Mouse (Mus musculus): ENCODE results near the gene Dpp6. TPM values are rescaled to one million over a fixed set of nuclear protein-coding genes. Genes with fewer than 3 reads are reported as not detected.

The Dpp6 gene
- total RNA-seq, 2 experiments from 2014 or later, result 252 to 268 TPM

DNA sequence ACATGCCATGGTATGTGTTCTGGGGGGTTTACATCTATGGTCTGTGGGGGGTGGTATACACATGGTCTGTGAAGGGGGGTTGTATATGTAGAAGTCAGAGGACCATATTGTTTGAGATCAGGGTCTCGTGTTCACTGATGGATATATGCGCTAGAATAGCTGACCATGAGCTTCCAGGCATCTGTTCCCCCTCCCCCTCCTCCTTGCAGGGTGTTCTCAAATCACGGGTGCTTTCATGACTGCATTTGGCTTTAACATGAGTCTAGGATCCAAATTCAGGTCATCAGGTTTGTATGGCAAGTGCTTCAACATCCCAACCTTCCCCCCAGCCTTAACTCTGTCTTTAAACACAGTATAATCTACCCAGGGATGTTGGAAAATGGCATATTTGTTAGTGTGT lies 448.3 kb downstream of the Dpp6 start:
- no peak for DNase-seq (ENCODE audit: extremely low spot score in 1 of 2, low spot score in 1 of 2)

DNA sequence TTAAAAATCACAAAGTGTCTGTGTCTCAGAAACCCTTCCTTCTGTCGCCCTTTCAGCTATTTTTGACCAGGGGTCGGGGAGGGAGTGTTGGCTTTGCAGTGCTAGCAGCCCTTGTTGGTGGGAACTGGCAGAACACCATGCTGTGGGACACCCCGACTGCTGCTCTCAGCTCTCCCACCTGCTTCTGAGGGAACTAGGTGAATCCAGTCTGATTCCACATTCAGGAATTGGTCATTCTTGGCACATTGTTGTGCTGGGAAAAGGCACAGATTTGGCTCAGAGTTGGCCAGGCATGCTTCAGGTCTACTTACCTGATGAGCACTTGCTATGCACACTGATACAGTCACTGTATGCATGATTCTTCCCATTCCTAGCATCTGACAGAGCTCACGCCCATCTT lies 454.3 kb downstream of the Dpp6 start:
- no peak for DNase-seq (ENCODE audit: extremely low spot score in 1 of 2, low spot score in 1 of 2)

DNA sequence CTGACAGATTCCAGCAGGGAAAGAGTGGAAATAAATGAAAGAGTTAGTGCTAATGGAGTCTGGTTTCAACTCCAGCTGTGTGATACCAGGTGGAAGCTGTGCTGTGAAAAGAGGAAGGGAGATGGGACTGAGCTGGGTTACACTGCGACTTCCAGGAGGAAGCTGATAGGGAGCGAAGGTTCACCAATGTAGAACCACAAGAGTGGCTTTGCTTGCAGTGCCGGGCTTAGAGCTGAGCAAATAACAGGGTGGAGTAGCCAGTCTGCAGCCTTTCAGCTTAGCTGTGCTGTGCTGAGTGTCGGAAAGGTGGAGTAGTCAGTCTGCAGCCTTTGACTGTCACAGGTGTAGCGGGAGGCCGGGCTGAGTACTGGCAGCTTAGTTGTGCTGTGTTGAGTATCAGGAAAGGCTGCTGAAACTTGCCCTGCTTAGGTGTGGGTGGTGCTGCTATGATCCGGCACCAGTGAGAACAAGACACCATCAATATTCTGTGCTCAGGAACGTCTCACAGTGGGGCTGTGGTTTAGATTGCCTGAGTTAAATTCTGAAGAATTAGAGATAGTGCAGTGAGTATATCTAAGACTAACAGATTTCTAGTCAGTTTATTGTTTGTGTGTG lies 457.9 kb downstream of the Dpp6 start:
- no peak for DNase-seq (ENCODE audit: extremely low spot score in 1 of 2, low spot score in 1 of 2)

DNA sequence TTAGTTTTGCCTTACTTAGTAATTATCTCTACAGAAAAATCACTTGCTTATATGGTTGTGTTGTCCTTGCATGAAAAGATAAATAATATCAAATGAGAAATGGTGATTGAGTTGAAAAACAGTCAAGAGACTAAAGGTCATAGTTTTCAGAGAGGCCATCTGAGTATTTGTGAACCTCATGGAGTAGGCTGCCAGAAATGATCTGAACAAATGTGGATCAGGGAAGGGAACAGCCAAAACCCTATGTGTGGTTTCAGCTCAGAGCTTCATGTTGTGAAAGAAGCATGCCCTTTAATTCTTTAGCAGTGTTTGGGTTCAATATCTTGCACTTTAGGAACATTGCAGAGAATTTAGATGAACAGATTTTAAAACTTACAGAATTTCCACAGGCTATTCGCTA lies 458.9 kb downstream of the Dpp6 start:
- DNase-seq (ENCODE audit: extremely low spot score in 1 of 2, low spot score in 1 of 2), result no peak

DNA sequence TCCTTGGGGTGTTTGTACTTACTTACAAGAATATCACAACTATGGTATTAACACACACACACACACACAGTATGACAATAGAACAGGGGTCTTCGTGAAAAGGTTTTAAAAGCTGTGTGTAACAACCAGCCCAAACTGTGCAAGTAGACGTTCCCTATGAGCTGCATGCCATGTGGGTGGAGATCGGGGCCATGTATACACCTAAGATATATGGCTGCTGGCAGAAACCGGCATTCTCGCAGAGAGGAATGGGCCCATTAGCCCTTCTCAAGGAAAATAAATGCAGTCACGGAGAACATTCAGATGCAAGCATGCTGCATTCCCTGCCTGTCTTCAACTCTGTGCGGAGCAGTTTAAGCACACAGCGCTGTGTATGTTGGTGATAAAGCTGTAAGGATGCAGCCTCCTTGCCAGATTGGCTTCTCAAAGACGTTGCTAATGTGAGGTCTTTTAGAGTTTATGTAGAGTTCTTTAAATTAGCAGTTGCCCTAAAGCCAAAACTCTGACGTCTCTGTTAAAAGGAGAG lies 461.2 kb downstream of the Dpp6 start:
- DNase-seq (ENCODE audit: extremely low spot score in 1 of 2, low spot score in 1 of 2), result no peak

DNA sequence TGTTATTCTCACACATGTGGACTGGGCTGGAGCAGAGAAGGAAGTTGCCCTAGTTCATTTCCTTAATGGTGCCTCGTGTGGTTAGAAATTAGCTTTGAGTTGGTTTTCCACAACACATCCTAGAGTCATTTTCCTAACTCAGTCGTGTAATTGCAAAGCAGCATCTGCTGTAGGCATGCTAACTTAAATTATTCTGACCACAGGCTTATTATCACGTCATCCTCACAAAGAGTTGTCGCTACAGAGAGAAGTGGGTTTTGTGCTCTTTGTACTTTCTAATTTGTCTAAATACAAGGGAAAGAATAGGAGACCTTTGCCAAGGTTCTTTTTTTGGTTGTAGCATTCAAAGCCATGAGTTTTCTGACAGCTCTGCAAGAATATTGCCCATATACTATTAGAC lies 469.9 kb downstream of the Dpp6 start:
- no peak for DNase-seq (ENCODE audit: extremely low spot score in 1 of 2, low spot score in 1 of 2)

DNA sequence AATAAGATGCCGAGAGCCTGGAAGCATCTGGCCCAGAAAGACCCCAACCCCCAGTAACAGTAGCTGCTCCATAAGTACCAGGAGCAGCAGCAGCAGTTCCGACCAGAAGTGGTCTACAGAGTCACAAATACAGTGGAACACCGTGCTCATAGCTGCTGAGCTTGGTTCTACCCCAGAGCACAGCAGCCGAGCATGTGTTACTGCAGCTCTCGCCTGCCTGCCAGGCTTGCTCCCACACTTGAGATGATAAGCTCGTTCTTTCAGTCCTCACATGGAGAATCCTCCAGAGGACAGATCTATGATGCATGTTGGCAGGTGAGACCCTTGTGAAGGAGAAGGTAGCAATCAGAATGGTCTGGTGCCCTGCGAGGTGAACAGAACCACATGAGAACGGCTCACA lies 474.4 kb downstream of the Dpp6 start:
- no peak for DNase-seq (ENCODE audit: extremely low spot score in 1 of 2, low spot score in 1 of 2)

DNA sequence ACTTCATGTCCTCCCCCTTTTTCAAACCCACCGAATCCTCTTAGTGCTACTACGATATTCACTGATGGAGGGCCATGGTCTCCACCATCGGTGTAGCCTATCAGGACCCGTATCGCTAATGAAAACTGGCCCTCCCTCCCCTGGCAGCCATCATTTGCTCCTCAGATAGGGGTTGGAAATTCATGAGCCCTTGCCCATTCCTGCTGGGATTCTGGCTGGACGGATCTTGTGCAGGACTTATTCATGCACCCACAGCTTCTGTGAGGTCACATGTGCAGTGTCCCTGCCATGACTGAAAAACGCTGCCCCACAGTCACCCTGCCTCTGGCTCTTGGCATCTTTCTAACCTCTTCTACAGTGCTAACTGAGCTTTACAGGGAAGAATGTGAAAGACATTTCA lies 475.2 kb downstream of the Dpp6 start:
- no peak for DNase-seq (ENCODE audit: extremely low spot score in 1 of 2, low spot score in 1 of 2)

DNA sequence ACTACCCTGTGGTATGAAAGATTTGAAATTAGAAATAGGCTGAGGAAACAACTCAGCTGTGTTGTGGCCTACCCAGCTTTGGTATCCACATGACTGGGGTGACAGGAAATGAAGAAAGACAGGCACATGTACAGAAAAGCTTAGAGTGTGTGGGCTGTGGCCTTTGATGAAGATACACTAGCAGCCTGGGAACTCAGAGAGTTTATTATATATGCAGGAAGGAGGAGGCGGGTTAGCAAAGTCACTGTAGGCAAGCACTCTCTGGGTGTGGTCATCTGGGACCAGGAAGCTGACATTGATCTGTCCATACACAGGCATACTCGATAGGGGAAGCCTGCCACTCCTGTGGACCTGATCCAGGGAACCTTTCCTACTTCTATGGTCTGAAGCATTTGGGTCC lies 487.1 kb downstream of the Dpp6 start:
- DNase-seq (ENCODE audit: extremely low spot score in 1 of 2, low spot score in 1 of 2), result no peak

DNA sequence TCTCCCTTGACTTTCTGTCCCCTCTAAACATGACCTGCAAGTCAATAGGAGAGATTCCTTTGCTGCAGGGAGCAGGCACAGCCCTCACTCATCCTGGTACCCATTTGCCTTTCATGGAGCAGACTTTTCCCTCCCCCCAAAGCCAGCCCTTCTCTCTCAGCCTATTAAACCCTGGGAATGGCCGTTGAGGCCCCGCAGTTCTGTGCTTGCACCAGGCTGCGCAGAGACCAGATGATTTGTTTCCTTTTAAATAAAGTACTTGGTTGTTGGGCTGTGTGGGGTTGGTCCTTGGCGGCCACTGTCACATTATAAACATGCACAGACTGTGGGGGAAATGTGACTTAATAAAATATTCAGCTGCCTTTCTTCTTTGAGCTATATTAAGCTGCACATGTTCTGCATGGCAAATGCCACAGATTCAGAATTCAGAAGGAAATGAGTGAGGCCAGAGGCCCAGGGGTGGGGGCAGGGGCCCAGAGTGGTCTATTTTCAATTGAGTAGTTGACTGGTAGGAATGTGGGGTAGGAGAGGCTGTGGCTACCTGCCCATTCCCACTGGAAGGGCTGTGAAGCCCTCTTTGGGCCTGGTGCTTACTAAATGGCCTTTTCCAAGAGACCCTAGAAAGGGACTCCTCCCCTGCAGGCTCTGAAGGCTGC lies 489.6 kb downstream of the Dpp6 start:
- no peak for DNase-seq (ENCODE audit: extremely low spot score in 1 of 2, low spot score in 1 of 2)

DNA sequence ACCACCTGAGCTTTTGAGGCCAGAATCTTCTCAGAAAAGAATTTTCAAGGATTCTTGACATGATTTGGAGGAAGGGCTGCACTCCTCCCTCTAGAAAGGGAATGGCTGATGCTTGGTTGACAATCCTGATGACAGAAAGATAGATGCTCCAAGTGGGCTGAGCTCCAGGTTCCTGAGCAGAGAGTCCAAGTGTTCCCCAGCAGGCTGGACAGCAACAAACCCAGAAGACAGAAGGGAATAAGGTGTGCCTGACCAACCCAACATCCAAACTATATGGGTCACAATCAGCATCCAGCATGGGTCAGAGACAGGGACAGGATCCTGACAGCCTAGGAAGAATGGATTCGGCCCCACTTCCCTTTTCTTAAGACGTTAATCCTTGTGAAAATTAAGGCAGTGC lies 493.2 kb downstream of the Dpp6 start:
- no peak for DNase-seq (ENCODE audit: extremely low spot score in 1 of 2, low spot score in 1 of 2)

DNA sequence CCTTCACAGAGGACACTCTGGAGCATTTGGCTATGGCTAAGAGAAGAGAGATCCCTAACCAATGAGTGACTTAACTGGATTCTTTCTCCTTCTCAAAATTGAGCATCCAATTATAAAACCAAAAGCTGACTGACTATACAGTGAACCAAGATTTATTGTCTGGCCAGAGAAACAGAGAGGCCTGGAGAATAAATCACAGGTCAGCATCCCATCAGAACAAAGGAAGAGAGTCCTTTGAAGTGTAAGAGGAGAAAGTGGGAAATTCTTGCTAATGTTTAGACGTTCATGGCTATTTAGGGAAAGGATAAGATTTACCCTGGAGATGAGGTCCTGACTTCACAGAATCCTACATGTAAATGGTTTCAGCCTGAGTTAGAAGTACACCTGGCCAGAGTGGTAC lies 499.7 kb downstream of the Dpp6 start:
- no peak for DNase-seq (ENCODE audit: extremely low spot score in 1 of 2, low spot score in 1 of 2)

DNA sequence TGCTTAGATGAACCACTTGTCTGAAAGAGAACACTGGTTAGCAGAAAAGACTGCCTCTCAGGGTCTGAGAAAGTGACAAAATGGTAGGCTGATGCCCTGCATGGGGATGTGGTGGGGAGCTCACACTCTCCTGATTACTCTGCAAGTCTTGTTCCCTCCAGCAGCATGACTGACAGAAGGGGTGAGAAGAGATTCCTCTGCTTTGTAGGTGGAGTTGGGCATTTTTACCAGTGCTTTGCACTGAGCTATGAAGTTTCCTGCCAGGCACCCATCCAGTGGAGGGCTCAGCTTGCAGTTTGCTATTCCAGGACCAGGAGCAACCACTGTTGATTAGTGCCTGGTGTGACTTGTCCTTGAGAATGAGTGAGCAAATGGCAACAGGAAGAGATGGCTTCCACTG lies 500.3 kb downstream of the Dpp6 start:
- no peak for DNase-seq (ENCODE audit: extremely low spot score in 1 of 2, low spot score in 1 of 2)

DNA sequence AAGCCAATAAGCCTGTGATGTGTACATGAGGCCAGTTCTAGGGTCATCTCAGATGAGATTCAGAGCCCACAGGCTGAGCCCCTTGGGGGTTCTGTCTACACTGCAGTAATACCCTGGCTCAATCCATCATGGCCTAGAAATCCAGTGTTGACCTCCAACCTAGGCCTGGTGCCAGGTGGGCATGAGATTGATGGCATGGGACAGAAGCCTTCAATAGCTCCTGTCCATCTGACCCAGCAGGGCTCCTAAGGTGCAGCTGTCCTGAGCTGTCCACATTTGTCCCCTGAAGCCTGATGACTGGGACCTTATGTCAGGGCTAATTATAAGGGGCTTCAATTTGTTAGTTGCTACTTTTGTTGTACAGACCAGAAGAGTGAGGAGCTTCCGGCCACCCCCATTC lies 500.8 kb downstream of the Dpp6 start:
- DNase-seq (ENCODE audit: extremely low spot score in 1 of 2, low spot score in 1 of 2), result no peak

DNA sequence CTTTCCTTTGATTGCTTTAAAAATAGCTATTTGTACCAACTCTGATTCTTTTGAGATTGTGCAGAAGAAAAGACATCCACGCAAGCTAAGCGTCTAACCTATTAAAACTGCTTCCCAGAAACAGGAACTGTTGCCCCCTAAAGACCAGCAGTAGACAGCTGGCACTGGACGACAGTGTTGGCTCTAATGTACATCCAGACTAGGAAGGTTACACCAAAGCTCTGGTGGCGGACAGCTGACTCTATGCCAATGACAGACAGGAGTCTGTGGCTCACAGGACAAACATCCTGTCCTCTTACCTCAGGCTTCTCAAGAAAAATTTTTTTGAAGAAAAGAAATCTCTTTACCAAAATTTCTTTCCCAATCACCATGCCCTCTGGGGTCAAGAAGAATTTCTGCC lies 502.7 kb downstream of the Dpp6 start:
- DNase-seq (ENCODE audit: extremely low spot score in 1 of 2, low spot score in 1 of 2), result no peak

DNA sequence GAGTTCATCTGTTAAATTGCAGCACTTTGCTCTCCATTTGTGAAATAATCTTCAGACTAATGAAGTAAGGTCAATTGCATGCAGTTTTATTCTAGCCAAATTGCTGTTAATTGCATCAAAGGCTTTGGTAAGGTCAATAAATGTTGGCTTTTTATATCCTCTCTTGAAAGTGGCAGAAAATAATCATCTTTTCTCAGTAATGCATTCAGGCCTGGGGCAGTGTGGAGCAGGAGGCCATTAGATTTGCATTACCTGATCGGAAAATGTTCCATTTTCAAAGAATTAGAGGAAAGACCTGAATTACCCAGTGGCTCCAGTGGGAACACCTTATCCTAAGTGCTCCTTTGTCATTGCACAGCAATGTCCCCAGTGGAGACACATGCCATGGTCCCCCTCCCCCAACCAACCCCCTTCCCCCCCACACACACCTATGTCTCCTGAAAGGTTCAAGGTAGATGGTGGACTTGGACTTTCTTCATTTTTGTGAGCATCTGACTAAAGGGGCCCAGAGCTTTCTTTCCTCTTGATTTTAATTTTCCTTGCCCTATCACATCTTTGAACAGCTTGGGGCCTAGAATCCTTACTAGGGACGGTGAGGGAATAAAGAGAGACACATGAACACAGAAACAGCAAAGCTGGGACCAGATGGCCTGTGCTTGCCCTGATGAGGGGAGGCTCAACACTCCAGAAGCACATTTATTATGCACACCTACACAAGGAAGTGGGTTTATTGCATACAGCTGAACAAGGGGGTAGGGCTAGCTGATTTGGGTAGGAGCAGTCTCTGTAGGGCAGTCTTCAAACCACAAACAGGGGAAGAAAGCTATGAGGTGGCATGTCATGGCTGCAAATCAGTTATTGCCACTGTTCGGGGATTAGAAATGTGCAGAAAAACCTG lies 506.1 kb downstream of the Dpp6 start:
- no peak for DNase-seq (ENCODE audit: extremely low spot score in 1 of 2, low spot score in 1 of 2)

DNA sequence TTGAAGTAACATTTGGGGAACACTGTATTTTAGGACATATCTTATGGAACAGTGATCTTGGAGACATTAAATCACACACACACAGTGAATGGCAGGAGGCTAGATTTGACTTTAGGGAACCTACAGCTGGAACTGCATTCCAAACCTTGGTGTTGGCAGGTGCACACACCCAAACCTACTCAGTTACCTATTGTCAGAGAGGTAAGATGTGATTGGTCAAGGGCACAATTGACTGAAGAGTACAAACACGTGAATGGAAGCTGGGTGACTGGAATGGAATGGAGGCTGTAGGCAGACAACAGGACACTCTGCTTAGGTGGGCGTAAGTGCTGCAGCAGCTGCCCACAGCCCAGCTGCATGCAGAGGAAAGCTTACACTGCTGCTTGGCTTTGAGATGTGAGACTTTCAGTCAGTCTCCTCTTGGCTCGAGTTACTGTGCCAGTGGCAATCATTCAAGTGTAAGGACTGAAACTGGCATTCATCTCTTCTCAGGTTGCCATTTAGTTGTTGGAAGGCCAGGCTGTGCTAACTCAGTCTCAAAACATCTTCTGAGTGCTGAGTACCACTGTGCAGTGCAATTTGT lies 507.4 kb downstream of the Dpp6 start:
- no peak for DNase-seq (ENCODE audit: extremely low spot score in 1 of 2, low spot score in 1 of 2)

DNA sequence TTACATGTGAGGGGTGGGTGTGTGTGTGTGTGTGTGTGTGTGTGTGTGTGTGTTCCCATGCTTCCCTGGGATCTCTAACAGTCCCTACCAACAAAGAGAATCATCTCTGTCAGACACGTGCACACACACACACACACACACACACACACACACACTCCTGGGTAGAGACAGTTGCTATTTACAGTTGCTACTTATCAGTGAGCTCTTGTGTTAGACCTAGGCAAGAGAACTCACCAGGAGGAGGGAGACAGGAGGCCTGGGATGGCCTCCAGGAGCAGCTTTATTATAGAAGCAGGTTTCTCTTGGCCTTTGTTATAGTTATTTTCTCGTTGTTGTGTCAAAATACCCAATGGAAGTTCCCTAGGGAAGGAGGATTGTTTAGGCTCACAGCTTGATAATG lies 519.7 kb downstream of the Dpp6 start:
- no peak for DNase-seq (ENCODE audit: extremely low spot score in 1 of 2, low spot score in 1 of 2)

DNA sequence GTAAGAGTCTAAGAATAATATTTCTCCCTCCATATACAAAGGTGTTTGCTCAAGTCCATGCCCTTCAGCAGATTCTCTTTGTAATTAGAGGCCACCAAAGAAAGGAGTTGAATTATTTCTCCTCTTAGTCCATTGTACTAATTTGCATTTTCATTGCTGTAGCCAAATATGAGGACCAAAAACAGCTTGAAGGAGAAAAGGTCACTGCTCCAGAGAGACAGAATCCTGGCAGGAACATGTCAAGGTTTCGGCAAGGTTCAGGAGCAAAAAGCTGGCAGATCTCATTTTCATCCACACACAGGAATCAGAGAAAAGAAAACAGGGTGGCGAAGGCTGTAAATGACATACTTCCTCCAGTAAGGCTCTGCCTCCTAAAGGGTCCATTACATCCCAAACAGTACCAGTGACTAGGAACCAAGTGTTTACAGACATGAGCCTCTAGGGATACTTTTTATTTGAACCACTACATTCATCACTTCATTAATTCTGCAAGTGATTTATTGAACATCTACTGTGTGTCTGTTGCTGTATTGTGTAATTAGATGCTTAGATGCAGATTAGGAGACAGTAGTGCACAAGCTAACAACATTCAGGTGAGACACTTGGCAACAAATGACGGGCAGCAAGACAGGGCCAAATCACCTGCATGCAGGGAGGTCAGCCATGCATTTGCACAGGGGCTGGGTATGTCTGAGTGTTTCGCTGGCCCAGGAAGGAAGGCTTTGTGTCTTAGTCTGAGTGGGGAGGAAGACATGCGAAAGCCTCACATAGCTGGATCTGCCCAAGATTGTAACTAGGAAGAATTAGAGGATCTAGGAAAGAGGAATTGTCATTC lies 522.4 kb downstream of the Dpp6 start:
- DNase-seq (ENCODE audit: extremely low spot score in 1 of 2, low spot score in 1 of 2), result no peak

DNA sequence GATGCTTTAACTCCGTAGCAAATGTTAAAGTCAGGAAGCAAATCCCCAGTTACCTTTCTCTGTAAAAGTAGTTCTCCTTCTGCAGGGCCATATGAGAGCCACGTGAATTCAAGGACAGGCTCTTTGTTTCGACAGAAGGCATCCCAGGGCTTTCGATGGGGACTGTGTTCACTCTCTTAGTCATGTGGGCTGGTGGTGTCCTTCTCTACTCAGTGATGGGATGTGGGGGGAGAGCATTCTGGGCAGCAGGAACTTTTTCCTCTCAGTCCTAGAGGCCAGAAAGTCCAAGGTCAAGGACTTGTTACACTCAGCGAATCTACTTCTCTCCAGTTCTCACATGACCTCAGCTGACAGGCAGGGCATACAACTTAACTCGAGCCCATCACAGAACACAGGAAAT lies 525.3 kb downstream of the Dpp6 start:
- DNase-seq (ENCODE audit: extremely low spot score in 1 of 2, low spot score in 1 of 2), result no peak
